Mouse (Mus musculus): ENCODE data around the gene Zer1.
"Not testable (repeated sequence)": the region's sequence is repeated elsewhere in the genome, so short reads cannot be mapped to it uniquely, and the experiment has no call there.

The Zer1 gene

DNA sequence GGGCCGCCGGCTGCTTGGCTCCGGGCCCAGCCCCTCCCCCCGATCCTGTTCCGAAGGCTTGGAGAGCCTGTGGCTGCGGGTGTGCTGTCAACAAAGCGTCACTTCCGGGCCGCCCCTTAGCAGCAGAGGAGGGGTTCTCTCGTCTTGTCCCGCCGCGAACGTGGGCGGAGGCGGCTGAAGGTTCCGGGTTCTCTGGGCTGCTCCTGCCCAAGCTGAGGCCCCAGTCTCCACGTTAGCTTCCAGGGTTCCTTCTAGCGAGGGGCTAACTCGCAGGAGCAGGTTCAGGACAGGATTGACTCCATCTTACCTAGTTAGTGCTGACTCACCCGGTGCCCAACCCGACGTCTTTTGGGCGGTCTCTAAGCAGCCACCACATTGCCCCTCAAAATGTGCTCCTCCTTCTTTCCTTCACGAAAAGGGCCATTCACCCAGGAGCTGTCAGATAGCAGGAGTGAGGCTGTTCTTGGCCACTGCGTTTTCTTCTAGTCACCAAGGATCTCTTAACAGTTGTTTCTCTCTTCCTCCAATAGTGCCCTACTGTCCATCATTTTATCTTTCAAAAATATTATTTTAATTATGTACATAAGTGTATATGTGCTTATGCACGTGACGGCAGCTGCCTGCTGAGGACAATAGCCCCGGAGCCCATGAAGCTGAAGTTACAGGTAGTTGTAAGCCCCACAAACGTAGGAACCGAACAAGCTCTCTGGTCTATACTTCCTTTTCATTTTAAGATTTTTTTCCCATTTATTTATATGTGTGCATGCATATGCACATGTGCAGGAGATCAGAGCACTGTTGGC lies at the start of gene Zer1:
TSS of gene Zer1 (minus strand) at position 114 of the 803 bp plus-strand sequence.
- peak; percentile 98 for DNase-seq

DNA sequence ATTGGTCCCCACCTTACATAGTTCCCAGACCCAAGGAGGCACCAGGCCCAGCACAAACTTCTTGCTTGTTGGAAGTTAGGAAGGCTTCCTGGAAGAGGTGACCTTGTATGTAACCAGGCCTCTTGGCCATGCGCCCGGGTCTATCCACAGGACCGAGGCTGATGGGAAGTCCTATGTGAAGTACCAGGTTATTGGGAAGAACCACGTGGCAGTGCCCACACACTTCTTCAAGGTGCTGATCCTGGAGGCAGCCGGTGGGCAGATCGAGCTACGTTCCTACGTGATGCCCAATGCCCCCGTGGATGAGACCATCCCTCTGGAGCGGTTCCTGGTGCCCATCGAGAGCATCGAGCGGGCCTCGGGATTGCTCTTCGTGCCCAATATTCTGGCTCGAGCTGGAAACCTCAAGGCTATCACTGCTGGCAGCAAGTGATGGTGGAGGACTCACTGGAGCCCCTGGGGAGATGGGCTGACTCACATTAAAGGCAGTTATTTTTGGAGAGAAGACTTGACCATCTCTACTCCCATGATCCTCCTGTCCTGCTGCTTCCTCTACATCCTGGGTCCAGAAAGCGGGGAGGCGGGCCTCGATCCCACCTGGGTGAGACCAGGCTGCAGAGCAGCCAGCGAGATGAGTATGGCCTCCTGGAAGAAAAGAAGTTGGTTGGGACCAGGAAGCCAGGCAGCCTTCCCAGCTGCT lies 49.3 kb upstream of the Zer1 start:
- DNase-seq, result no peak

DNA sequence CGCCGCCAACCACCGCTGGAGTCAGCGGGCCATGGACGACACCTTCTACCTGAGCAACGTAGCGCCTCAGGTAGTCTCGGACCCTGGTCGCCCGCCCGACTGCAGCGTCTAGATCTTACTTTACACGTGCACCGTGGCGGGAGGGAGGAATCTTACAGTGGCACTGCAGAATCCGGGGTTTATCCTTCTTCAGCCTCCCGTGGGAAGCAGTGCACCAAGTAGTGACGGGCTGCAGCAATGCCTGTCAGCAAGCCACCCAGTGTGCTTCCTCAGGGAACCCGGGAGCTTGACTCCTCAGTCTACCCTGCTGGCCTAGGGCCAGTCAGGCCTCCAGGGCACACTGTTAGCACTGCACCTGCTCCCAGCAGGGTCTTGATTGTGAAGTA lies 47.6 kb upstream of the Zer1 start:
- no peak for DNase-seq

DNA sequence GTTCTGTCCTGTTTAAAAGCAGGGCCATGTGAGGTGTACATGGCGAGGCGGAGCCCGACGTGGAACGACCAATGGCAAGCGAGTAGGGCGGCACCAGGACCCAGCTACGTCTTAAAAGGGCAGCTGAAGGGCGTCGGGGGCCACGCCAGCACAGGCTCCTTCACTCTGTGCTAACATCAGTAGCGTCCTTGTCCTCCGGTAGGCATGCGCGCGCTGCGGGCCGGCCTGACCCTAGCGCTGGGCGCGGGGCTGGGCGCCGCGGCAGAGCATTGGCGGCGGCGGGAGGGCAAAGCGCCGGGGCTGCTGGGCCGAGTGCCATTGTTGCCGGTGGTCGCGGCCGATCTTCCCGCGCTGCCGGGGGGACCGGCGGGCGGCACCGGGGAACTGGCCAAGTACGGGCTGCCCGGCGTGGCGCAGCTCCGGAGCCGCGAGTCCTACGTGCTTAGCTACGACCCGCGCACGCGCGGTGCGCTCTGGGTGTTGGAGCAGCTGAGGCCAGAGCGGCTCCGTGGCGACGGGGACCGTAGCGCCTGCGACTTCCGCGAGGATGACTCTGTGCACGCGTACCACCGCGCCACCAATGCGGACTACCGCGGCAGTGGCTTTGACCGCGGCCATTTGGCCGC lies 47.1 kb upstream of the Zer1 start, which contains the start of gene Endog:
TSS of gene Endog (plus strand) at position 123 of the 626 bp plus-strand sequence.
- DNase-seq, result peak; percentile 93

DNA sequence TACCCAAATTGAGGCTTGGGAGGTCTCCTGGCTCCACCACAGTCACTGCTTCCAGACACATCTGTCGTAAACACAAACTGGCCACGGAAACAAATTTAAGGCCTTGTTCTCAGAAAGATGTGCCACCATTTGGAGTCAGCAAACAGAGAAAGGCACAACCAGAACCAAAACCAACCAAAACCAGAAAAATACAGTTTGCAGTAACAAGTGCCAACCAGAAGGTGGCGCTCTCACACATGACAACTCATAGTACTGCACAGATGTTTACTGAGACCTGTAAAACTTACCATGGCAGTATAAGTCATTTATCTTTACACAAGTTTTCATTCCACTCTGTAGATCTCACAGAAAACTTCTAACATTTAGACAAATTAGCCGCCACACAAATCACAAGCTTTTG lies 42.3 kb upstream of the Zer1 start:
- no peak for DNase-seq

DNA sequence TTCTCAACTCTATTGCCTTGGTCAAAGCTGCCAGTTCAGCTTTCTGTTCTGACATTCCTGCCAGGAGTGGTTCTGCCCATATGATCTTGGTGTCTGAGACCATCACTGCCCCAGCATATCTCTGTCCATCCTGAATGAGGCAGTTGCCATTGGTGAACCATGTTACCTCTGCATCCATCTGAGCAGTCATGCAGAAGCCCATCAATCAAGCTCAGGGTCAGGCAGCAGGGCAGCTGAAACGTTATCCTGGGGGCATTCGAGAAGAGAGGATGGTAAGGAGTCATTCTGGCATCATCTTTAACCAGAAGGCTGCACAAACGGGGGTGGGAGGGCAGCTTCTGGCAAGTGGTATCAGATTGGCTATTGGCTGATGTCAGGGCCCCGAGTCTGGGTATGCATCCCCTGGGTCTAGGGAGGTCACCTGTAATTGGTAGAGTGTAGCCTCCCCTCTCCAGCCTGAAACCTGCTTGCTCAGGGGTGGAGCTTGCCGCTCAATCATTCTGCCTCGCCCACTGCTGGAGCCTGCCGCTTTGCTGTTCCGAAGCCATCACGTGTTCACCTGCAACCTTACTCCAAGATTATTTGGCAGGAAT lies 40.1 kb upstream of the Zer1 start:
- no peak for DNase-seq

DNA sequence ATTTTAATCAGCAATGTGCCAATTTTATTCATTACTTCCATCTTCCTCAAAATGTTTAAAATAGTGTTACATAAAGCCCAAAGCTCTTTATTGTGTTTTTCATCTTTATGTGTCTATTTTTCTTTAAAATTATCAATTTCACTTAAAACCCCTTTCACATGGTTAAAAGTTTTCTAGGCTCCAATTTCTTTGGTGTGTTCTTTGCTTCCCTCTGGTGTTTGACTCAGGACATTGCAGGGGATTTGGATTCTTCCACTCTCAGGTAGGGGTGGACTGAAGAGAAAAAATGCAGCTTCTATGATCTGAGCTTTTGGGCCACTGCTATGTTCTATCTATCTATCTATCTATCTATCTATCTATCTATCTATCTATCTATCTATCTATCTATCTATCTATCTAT lies 37.4 kb upstream of the Zer1 start:
- peak; percentile 56 for DNase-seq

DNA sequence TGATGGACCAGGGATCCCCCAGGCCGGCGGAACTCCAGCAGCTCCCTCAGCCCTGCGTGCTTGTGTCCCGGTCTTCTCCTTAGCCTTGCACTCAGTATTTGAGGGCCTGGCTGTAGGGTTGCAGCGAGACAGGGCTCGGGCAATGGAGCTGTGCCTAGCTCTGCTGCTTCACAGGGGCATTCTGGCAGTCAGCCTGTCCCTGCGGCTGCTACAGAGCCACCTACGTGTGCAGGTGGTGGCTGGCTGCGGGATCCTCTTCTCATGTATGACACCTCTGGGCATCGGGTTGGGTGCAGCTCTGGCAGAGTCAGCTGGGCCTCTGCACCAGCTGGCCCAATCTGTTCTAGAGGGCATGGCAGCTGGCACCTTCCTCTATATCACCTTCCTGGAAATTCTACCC lies 35.5 kb upstream of the Zer1 start:
- DNase-seq, result not testable (repeated sequence)

DNA sequence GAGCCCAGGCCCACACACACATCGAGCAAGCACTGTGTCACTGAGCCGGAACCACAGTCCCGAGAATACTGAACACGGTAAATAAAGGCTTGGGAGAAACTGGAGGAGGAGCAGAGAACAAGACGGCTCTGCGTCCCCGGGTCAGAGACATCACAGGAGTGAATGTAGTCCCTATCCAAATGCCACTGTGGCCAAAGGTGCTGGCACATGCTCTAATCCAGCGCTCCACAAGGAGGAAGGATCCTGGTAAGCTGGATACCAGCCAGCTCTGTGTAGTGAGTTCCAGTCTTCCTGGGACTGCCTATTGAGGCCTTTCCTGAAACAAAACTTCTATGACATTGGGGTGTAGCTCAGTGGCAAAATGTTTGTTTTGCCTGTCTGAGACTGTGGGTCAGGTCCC lies 28.2 kb upstream of the Zer1 start:
- no peak for DNase-seq

DNA sequence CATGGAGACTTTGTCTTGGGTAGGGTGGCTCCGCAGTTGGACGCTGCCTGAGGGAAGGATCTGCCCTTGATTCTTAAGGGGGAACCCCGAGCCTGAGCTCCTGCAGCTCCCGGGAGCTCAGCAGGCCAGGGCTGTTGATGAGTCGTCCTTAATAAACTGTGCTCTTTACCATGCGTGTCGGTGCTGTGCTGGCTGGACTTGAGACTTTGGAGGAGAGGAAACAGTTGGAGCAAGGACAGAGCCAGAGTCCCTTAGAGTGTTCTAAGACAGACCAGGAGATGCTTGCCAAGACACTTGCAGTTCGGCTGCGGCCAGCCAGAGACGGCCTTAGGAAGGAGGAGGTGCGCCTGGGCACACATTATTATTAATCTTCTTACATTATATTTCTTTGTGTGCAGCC lies 27.5 kb upstream of the Zer1 start:
- DNase-seq, result no peak

DNA sequence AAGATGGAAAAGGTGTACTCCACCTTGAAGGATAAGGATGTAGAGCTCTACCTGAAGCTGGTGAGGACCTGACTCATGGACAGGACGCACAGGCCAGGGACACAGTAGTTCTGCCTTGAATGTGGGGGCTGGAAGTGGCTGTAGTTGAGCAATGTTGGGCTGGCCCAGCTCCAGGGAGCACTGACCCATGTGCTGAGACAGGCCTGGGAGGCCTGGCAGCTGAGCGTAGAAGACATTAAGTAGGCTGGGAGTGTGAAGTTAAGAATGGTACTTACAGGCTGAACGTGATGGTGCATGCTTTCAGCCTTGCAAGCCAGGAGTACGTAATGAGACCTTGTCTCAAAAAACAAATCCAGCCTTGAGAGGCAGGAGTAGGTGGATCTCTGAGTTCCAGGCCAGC lies 23.1 kb upstream of the Zer1 start:
- DNase-seq, result peak; percentile 87

DNA sequence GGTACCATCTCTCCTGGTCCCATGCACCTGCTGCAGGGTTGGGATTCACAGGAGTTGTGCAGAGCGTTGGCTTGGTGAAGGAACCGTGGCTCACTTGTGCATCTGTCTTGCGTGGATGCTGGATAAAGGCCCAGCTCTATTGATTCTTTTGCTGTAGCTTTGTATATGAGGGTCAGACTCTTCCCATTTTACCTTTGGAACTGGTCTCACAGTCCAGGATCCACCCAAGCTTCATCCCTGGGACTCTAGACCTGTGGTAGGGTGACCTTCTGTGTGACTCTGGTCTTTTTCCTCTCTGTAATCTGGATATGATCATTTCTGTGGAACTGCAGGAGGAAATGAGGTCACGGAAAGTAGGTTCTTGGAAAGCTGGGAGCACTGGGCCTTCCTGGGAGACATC lies 20.1 kb upstream of the Zer1 start:
- DNase-seq, result no peak

DNA sequence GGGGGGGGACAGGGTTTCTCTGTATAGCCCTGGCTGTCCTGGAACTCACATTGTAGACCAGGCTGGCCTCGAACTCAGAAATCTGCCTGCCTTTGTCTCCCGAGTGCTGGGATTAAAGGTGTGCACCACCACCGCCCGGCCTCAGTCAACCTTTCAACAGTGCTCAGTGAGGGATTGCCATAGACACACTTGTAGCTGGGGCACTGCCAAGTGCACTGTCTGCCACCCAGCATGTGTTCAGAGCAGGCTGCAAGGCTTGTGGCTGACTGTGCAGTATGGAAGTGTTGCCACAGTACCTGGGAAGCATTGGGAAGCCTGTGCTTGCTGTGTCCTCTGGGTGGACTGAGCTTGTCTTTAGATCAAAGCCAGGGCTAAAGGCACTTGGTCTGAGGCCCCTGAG lies 15.6 kb upstream of the Zer1 start:
- not testable (repeated sequence) for DNase-seq

DNA sequence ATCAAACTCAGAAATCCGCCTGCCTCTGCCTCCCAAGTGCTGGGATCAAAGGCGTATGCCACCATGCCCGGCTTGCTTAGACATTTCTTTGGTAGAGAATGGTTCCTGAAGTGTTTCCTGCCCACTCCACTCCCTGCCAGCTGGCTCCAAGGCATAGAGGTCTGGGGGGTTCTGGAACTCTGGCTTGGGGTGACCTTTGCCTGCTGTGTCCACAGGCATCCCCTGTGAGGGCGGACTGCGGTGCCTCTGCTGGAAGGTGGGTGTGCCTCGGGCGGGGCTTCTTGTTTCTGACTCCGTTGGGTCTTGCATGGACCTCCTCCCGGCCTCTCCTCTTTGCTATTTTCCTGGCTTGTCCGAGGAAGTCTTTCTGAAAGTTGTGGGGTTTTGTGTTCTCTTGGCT lies 12.1 kb upstream of the Zer1 start:
- no peak for DNase-seq

DNA sequence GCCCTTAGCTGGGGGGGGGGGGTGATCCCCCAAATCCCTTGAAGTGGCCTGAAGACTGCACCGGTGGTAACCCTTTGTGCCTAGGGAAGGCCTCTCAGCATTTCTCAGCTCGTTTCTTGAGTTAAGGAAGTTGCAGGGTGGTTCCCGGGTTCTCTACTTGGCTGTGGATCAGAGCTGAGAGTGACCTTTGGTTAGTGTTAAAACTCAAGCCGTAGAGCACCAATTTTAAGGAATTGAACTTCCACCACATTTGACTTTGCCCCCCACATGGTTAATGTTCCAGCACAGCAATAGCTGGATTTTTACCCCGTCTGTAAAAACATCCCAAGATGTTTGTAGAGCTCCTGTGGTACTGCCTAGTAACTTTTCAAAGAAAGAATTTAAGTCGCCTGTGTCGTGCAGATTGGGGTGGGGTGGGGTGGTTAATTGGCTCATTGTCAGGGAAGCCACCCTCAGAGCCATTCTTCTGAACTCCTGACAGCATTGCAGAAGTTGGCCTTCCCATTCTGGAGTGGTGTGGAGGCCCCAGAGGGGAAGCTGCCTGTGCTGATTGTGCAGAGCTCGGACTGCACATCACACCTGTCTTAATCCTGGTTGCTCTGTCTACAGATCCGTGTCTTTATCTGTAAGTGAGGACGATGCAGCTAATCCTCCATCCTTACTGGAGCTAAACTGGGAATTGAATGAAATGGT lies 10.7 kb upstream of the Zer1 start:
- DNase-seq, result peak; percentile 19

DNA sequence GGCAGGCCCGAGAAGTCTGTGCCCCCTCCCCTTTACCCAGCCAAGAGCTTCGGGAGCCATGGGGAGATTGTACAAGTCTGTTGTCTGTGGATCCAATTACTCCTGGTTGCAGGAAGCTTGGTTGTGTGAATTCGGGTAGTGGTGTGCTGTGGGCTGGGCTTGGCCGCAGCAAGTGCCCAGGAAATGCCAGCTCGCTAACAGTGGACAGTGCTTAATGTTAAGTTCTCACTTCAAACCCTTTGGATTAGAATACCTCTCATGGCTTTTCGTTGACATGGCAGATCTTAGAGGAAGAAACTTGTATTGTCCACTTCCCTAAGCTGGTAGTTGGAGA lies 10.0 kb upstream of the Zer1 start:
- peak; percentile 23 for DNase-seq

DNA sequence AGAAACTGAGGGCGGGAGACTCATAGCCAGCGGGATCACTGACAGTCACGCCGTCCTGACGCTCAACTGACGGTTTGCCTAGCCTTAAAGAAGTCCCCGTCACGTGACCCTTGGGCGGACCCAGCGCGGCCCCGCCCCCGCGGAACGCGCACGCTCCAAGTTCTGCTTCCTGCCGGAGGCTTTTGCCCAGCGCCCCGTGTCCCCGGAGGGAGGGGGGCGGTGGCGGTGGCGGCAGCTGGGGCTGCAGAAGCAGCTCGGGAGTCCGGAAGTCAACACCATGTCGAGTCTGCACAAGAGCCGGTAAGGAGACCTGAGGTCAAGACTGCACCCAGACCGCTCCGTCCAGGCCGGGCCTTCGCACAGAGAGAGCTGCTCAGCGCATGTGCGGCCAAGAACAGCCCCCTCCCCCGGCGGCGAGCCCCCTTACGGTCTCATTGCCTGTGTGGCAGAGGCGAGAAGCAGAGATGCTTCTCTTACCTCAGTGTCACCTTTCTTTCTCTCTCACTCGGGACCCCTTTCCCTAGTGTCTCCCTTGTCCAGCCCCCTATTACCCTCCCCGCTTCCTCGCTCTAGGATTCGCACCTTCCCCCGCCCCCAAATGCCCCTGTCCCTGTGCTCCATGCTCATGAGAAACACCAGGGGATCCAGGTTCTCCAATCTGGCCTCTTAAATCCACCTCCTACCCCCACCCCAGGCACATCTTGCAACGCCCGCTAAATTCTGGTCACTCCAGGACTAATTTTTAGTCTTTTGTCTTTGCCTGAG lies 9.4 kb upstream of the Zer1 start, which contains the start of gene Tbc1d13:
TSS of gene Tbc1d13 (plus strand) at position 134 of the 765 bp plus-strand sequence.
- DNase-seq, result peak; percentile 100

DNA sequence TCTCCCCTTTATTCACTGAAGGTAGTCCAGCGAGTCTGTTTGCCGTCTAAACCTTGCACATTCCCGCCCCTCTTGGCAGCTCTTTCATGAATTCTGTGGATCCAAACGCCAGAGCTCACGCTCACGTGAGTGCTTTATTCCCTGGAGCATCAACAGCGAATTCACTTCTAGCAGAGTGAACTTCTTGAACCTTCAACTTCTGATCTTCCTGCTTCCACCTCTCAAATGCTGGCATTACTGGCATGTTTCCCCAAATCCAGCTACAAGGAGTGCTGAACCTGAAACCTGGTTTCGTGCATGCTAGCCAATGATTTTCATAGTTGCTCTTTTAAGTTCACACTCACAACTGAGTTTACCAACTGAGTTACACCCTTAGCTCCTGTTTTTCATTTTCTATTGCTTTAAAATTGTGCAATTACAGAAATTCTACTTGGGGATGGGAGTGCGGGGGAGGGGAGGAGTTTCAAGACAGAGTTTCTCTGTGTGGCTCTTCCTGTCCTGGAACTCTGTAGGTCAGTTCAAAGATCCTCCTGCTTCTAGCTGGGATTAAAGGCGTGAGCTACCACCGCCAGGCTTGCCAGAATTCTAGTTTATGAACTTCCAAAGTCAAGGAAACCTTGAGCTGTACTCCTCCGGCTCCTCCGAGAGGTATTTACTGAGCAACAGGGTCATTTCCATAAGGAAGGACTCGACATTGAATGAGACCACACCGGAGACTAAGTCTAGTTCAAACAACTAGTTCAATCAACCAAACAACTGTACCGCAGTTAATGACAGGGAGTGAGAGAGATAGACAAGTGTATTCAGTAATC lies 8.6 kb upstream of the Zer1 start:
- DNase-seq, result peak; percentile 64

DNA sequence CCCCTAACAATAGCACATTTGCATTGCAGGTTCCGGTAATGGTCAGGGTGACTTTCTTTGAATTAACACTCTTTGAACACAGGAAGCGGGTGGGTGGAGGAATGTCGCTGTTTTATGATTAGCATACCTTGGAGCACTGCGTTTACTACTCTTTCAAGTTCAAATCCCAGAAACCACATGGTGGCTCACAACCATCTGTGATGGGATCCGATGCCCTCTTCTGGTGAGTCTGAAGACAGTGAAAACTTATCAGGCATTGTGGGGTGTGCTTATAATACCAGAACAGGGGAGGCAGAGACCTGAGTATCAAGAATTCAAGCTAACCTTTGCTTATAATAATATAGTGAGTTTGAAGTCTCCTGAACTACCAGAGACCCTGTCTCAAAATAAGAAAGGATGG lies 6.9 kb upstream of the Zer1 start:
- not testable (repeated sequence) for DNase-seq

DNA sequence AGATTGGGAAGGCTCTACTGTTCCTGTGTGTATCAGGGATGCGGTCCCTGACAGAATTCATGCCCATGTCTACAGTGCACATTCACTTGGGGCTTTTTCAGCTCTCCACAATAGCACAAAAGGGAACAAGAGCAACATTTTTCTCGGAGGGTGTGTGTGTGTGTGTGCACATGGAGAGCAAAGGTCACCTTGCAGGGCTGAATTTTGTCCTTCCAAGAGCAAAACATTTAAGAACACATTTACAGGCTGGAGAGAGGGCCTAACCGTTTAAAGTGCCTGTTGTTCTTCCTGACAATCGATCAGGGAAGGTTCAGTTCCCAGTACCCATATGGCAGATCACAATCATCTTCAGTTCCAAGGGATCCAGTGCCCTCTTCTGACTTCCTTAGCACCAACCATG lies 5.8 kb upstream of the Zer1 start:
- DNase-seq, result no peak

DNA sequence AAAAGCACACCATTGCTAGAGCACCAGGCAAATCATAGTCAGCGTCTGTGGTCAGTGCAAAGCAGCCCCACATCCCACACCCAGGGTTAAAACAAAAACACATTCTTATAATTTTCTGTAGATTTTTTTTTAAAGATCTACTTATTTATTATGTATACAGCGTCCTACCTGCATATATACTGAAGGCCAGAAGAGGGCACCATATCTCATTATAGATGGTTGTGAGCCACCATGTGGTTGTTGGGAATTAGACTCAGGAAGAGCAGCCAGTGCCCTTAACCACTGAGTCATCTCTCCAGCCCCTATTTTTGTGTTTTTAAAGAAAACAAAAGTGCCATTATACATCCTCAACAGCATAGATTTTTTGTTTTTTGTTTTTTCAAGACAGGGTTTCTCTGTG lies 4.4 kb upstream of the Zer1 start:
- peak; percentile 86 for DNase-seq

All from lung, postnatal 36 days (tissue).